Mouse (Mus musculus): ENCODE results near the gene Wwtr1. TPM values are rescaled to one million over a fixed set of nuclear protein-coding genes. Genes with fewer than 3 reads are reported as not detected.

The Wwtr1 gene
- polyA plus RNA-seq, 1 experiment: 20.6 TPM

DNA sequence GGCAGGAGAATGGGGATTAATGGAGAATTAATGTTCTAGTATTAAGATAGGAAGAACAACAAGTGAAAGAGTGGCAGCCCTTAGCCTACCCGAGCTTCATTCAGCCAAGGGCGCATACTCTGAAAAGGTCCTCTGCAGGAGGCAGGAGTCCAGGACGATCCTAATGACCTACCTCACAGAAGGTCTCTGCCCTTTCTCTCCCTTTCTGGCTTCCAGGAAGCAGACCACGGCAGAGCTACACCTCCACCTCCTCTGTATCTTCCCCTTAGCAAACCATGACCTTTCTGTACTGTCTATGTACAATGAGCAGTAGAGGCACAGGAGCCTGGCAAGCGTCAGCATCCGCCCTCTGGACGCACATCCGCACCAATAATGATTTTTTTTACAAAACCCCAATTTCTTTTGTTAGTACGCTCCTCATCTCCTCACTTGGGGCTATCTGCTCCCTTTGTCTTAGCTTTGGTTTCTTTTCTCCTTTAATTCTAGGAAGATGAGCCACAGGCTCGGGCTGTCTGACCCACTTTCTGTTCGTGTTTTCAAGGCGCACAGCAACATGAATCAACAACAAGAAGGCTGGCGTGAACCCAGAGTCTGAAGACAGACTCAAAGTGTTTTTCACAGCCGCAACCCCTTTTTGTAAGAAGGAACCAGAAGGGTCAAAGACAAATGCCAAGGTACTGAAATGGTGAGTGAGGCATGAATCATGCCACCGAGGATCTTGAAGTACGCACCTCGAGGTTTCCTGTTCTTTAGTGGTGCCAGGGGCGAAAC, 63.7 kb downstream of the Wwtr1 start:
- TF ChIP-seq POLR2A (IDR thresholded peaks at IDR 0.05; ENCODE audit: borderline replicate concordance, extremely low read depth, insufficient read depth, insufficient read length, poor library complexity, severe bottlenecking): no peak
- TF ChIP-seq CTCF (IDR thresholded peaks at IDR 0.05; ENCODE audit: borderline replicate concordance, extremely low read depth, insufficient read depth, insufficient read length): no peak
- DNase-seq (ENCODE audit: low read depth): peak; percentile 39

DNA sequence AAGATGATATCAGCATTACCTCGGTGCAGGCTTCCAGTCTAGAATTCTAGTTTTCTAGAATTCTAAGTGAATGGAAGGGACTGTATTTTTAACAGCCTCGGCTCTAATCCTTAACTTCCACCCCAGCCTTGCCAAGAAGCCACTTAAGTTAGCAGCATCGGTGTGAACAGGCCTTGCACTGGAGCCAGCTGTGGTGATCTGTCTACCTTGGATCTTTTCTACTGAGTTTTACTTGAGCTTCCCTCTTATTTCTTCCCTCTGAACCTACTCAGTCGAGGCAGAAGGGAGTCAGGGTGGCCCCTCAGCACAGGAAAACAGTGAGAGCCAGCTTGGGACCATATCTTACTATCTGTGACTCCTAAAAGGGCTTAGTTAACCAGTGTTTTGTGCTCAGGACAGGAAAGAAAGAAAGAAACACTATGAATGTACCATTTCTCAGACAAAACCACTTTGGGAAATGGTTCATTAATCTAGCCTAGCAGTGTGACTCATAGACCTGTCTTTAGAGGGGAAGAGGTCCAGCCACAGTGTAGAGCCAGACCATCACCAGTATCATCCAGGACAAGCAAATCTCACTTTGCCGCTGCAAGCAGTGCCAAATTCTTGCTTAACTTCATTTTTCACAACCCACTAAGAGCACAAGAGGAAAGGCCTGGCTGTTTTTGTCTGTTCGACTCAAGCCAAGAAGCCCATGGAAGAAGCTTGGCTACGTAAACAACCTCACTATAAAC, 65.6 kb downstream of the Wwtr1 start:
- TF ChIP-seq CTCF (IDR thresholded peaks at IDR 0.05; ENCODE audit: borderline replicate concordance, extremely low read depth, insufficient read depth, insufficient read length): no peak
- TF ChIP-seq POLR2A (IDR thresholded peaks at IDR 0.05; ENCODE audit: borderline replicate concordance, extremely low read depth, insufficient read depth, insufficient read length, poor library complexity, severe bottlenecking): no peak
- no peak for DNase-seq (ENCODE audit: low read depth)

DNA sequence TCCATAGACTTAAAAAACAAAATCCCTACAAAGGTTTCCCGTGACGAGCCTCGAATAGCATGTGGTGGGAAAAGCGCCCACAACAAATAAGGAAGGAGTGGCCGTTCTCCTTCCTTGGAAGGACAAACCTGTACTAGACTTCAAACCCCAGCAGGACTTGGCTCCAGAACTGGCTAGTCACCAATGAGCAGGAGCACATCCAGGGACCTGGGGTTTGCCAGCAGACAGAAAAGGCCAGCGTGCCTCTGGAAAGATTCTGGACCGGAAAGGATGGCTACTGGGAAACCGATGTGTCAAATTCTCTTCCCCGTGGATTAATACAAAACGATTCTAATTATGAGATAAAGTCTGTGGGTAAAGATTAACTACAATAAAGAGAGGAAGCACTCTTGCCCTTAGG, 69.7 kb downstream of the Wwtr1 start:
- DNase-seq (ENCODE audit: low read depth): peak; percentile 19
- TF ChIP-seq POLR2A (IDR thresholded peaks at IDR 0.05; ENCODE audit: borderline replicate concordance, extremely low read depth, insufficient read depth, insufficient read length, poor library complexity, severe bottlenecking) (no peak), CTCF (IDR thresholded peaks at IDR 0.05; ENCODE audit: borderline replicate concordance, extremely low read depth, insufficient read depth, insufficient read length) (no peak)

GRCm38 (mm10) chr3:57504756-57505155, 71.0 kb downstream of the Wwtr1 start:
- no peak for TF ChIP-seq CTCF (IDR thresholded peaks at IDR 0.05; ENCODE audit: borderline replicate concordance, extremely low read depth, insufficient read depth, insufficient read length)
- TF ChIP-seq POLR2A (IDR thresholded peaks at IDR 0.05; ENCODE audit: borderline replicate concordance, extremely low read depth, insufficient read depth, insufficient read length, poor library complexity, severe bottlenecking): no peak
- DNase-seq (ENCODE audit: low read depth): no peak

GRCm38 (mm10) chr3:57501596-57502220, 74.0 kb downstream of the Wwtr1 start:
- TF ChIP-seq CTCF (IDR thresholded peaks at IDR 0.05; ENCODE audit: borderline replicate concordance, extremely low read depth, insufficient read depth, insufficient read length): no peak
- no peak for TF ChIP-seq POLR2A (IDR thresholded peaks at IDR 0.05; ENCODE audit: borderline replicate concordance, extremely low read depth, insufficient read depth, insufficient read length, poor library complexity, severe bottlenecking)
- DNase-seq (ENCODE audit: low read depth): no peak

DNA sequence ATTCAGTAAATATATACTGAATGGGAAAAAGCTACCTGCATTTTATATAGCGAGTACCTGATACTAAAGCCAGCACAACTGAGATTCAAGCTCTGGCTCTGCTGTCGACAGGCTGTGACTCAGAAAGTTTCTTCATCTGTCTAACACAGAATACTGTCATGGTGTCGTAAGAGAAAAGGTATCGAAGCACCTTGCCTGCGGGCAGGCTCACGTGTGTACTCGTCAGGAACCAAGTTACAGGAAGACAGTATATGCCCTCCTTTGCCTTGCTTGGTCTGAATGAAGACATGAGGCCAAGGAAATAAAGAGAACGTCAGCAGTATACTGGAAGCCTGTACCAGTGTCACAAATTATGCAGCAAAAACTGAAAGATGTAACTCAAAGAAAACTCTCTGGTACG, 74.9 kb downstream of the Wwtr1 start:
- no peak for DNase-seq (ENCODE audit: low read depth)
- TF ChIP-seq POLR2A (IDR thresholded peaks at IDR 0.05; ENCODE audit: borderline replicate concordance, extremely low read depth, insufficient read depth, insufficient read length, poor library complexity, severe bottlenecking): no peak
- TF ChIP-seq CTCF (IDR thresholded peaks at IDR 0.05; ENCODE audit: borderline replicate concordance, extremely low read depth, insufficient read depth, insufficient read length): no peak

DNA sequence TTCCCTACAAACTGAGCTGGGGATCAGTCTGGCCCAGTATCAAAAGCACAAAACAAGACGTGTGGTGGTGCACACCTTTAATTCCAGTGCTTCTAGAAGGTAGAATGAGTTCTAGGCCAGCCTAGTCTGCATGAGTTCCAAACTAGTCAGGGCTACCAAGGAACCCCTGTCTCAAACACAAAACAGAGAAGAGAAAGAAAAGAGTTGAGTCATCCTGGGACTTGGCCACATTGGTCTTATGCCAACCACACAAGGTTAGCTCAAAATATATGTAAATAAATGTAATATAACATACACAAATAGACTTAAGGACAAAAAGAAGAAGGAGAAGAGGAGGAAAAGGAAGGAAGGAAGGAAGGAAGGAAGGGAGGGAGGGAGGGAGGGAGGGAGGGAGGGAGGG, 77.9 kb downstream of the Wwtr1 start:
- no peak for DNase-seq (ENCODE audit: low read depth)
- TF ChIP-seq CTCF (IDR thresholded peaks at IDR 0.05; ENCODE audit: borderline replicate concordance, extremely low read depth, insufficient read depth, insufficient read length) (no peak), POLR2A (IDR thresholded peaks at IDR 0.05; ENCODE audit: borderline replicate concordance, extremely low read depth, insufficient read depth, insufficient read length, poor library complexity, severe bottlenecking) (no peak)

- no peak for DNase-seq (ENCODE audit: low read depth)
- TF ChIP-seq POLR2A (IDR thresholded peaks at IDR 0.05; ENCODE audit: borderline replicate concordance, extremely low read depth, insufficient read depth, insufficient read length, poor library complexity, severe bottlenecking) (no peak), CTCF (IDR thresholded peaks at IDR 0.05; ENCODE audit: borderline replicate concordance, extremely low read depth, insufficient read depth, insufficient read length) (no peak)
Observed at GRCm38 (mm10) chr3:57496428-57496827, 79.3 kb downstream of the Wwtr1 start.

GRCm38 (mm10) chr3:57487455-57488153, 88.1 kb downstream of the Wwtr1 start:
- TF ChIP-seq CTCF (IDR thresholded peaks at IDR 0.05; ENCODE audit: borderline replicate concordance, extremely low read depth, insufficient read depth, insufficient read length) (no peak), POLR2A (IDR thresholded peaks at IDR 0.05; ENCODE audit: borderline replicate concordance, extremely low read depth, insufficient read depth, insufficient read length, poor library complexity, severe bottlenecking) (no peak)
- peak; percentile 16 for DNase-seq (ENCODE audit: low read depth)

DNA sequence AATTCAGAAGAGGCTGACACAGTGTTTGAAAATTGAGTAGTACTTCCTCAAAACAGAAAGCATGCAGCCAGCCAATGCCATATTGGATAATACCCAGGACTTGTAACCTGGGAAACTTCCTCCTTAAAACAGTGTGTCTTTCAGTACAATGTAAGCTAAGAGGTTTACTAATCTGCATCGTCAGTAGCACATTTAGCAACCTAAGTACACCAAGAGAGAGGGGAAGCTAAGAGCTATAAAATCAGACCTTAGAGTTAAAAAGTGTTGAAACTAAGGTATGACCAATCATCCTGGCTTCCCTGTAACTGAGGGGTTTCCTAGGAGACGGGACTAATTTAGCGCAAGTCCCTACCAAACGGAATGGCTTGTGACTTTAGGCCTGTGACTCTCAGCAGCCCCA, 89.6 kb downstream of the Wwtr1 start:
- TF ChIP-seq POLR2A (IDR thresholded peaks at IDR 0.05; ENCODE audit: borderline replicate concordance, extremely low read depth, insufficient read depth, insufficient read length, poor library complexity, severe bottlenecking): no peak
- no peak for TF ChIP-seq CTCF (IDR thresholded peaks at IDR 0.05; ENCODE audit: borderline replicate concordance, extremely low read depth, insufficient read depth, insufficient read length)

DNA sequence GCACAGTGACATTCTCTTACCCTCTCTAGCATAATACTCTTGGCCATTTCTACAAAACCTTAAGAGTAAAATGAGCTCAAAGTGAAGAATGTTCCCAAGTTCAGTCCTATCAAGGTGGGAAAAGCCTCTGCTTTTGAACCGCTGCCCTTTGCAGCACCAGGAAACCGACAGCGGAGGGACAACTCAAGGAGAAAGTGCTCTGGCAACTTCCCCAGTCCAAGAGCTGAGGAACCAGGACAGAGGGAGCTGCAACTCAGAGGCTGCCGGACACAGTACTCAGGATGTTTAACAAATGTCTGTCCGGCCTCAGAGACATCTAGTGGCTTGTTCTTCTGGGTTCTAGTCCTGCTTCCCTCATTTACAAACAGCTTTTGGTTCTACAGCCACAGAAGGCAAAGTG, 93.7 kb downstream of the Wwtr1 start:
- TF ChIP-seq CTCF (IDR thresholded peaks at IDR 0.05; ENCODE audit: borderline replicate concordance, extremely low read depth, insufficient read depth, insufficient read length) (no peak), POLR2A (IDR thresholded peaks at IDR 0.05; ENCODE audit: borderline replicate concordance, extremely low read depth, insufficient read depth, insufficient read length, poor library complexity, severe bottlenecking) (no peak)
- DNase-seq (ENCODE audit: low read depth): no peak

More for the DNA sequence above, 89.6 kb downstream of the Wwtr1 start:
- no peak for DNase-seq (ENCODE audit: low read depth)

Data from brain, embryonic 14.5 days (tissue).